Mouse (Mus musculus): ENCODE measurements at regions not wholly inside any gene's neighbourhood (a gene's known extent, or its start where the extent isn't known, plus 50 kb on each side); places are given as distances from the start of the nearest gene placed in this dataset.
"Not testable (repeated sequence)": the region's sequence is repeated elsewhere in the genome, so short reads cannot be mapped to it uniquely, and the experiment has no call there.

DNA sequence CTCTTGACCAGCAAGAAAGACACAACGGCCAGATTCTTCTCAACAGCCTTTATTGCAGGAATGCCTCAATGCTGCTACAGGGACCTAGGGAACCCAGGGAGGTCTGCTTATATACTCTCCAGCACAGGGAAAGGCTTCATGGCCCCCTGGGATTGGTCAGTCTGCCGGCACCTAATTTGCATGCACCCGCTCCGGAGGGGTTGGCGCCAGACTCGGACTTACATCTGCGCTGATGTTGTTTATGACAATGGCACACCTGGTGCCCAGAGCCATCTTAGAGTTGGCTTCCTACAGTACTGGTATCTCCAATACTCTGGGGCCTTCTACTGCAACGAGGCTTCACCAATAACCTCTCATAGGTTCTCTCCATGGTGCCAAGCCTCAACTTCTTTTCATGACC is 114.9 kb upstream of the Adgrf1 start:
- TF ChIP-seq CTCF, POLR2A (IDR thresholded peaks at IDR 0.05; ENCODE audit: insufficient read depth, low read depth, low read length): not testable (repeated sequence)

All from olfactory bulb, adult 2 months (tissue).